Mouse (Mus musculus) neural tube, embryonic 13.5 days (tissue): ENCODE results near the gene Cx3cr1. TPM values are rescaled to one million over a fixed set of nuclear protein-coding genes. Genes with fewer than 3 reads are reported as not detected.
"Not testable (repeated sequence)": the region's sequence is repeated elsewhere in the genome, so short reads cannot be mapped to it uniquely, and the experiment has no call there.

ENCODE experiments used
- ATAC-seq: fragments of 200-750 bp; cut with Nextera tagmentation; 2 replicates; pipeline ENCODE4 v1.8.0; 2017; ENCODE audit warnings: low read depth, mild to moderate bottlenecking, moderate TSS enrichment, moderate library complexity
- H3K27ac ChIP-seq: fragments of 300-500 bp; sonication (generic); replicated peaks from 2 replicates; pipeline ENCODE4 v1.5.1; 2015; ENCODE audit warnings: moderate library complexity, mild to moderate bottlenecking, inconsistent platforms
- H3K27me3 ChIP-seq: fragments of 300-500 bp; sonication (generic); 2 replicates; pipeline ENCODE4 v1.6.1; 2015; ENCODE audit warnings: mild to moderate bottlenecking, inconsistent platforms
- H3K36me3 ChIP-seq: fragments of 300-500 bp; sonication (generic); 2 replicates; pipeline ENCODE4 v1.6.1; 2015; ENCODE audit warnings: mild to moderate bottlenecking, inconsistent platforms
- H3K4me1 ChIP-seq: fragments of 300-500 bp; sonication (generic); replicated peaks from 2 replicates; pipeline ENCODE4 v1.6.1; 2015; ENCODE audit warnings: inconsistent platforms
- H3K4me2 ChIP-seq: fragments of 300-500 bp; sonication (generic); 2 replicates; pipeline ENCODE4 v1.6.1; 2015; ENCODE audit warnings: inconsistent platforms, mild to moderate bottlenecking, moderate library complexity
- H3K4me3 ChIP-seq: fragments of 300-500 bp; sonication (generic); 2 replicates; pipeline ENCODE4 v1.5.1; 2015; ENCODE audit warnings: mild to moderate bottlenecking, inconsistent platforms
- H3K9ac ChIP-seq: fragments of 300-500 bp; sonication (generic); 2 replicates; pipeline ENCODE4 v1.6.1; 2015; ENCODE audit warnings: moderate library complexity, mild to moderate bottlenecking, inconsistent platforms
- H3K9me3 ChIP-seq: fragments of 300-500 bp; sonication (generic); 2 replicates; pipeline ENCODE4 v1.6.1; 2016; ENCODE audit warnings: inconsistent platforms
- WGBS: fragments of 180-500 bp; shearing (Covaris S2); methylation state at CpG from one replicate; pipeline ENCODE4 v1.1.7; 2015; 5-methylcytosine and 5-hydroxymethylcytosine counted together
- polyA plus RNA-seq: library from polyadenylated mRNA; unstranded; fragments of >200 nt; fragmentation: Nextera tagmentation; extraction: Ambion mirVana; gene quantifications from 2 replicates; pipeline ENCODE4 v1.2.1, GENCODE M21; 2015

The Cx3cr1 gene
- 11.4 and 11.9 TPM in 2 replicates for polyA plus RNA-seq

- Histone ChIP-seq H3K4me2 (no peak within 1 kb of the TSS), H3K36me3 (no peaks in the 10 kb centered on the region), H3K9me3 (no peaks in the 10 kb centered on the region), H3K27me3 (no peaks in the 10 kb centered on the region), H3K9ac (no peak within 1 kb of the TSS), H3K27ac (no peak within 1 kb of the TSS), H3K4me3 (no peak within 1 kb of the TSS), H3K4me1 (no peaks in the 10 kb centered on the region)
- ATAC-seq = no peak
- 87% methylated on average over 11 of the region's 11 CpGs for whole genome bisulfite sequencing
Observed at GRCm38 (mm10) chr9:120069779-120070178, at the start of gene Cx3cr1. Gene Cx3cr1 (minus strand): TSS chr9:120069879.

- no peaks in the 10 kb centered on the region for H3K4me1 ChIP-seq
- peaks cover 65% of the 10 kb centered on the region for H3K36me3 ChIP-seq
- no peaks in the 10 kb centered on the region for H3K27me3 ChIP-seq
- no peak overlapping the region for H3K27ac ChIP-seq
- H3K4me3 ChIP-seq = no peak overlapping the region
- ATAC-seq = no peak
- no peaks in the 10 kb centered on the region for H3K9me3 ChIP-seq
- H3K4me2 ChIP-seq = no peak overlapping the region
- no peak overlapping the region for H3K9ac ChIP-seq
- 90% methylated on average over 4 of the region's 4 CpGs for WGBS
Observed at GRCm38 (mm10) chr9:120118212-120118611, 48.5 kb upstream of the Cx3cr1 start.

GRCm38 (mm10) chr9:120116184-120116624 is 46.5 kb upstream of the Cx3cr1 start:
- H3K4me3 ChIP-seq = no peak overlapping the region
- H3K27me3 ChIP-seq = no peaks in the 10 kb centered on the region
- no peaks in the 10 kb centered on the region for H3K9me3 ChIP-seq
- ATAC-seq = no peak
- no peak overlapping the region for H3K27ac ChIP-seq
- H3K36me3 ChIP-seq = peaks cover 48% of the 10 kb centered on the region
- no peak overlapping the region for H3K4me2 ChIP-seq
- peaks cover 4% of the 10 kb centered on the region for H3K4me1 ChIP-seq
- 87% methylated on average over 8 of the region's 8 CpGs for WGBS
- no peak overlapping the region for H3K9ac ChIP-seq

GRCm38 (mm10) chr9:120115580-120115979 is 45.9 kb upstream of the Cx3cr1 start:
- 84% methylated on average over 5 of the region's 5 CpGs for WGBS
- H3K9me3 ChIP-seq = no peaks in the 10 kb centered on the region
- H3K27ac ChIP-seq = no peak overlapping the region
- no peak overlapping the region for H3K4me2 ChIP-seq
- H3K4me1 ChIP-seq = peaks cover 9% of the 10 kb centered on the region
- no peak overlapping the region for H3K9ac ChIP-seq
- no peak for ATAC-seq
- no peaks in the 10 kb centered on the region for H3K27me3 ChIP-seq
- H3K4me3 ChIP-seq = no peak overlapping the region
- peaks cover 42% of the 10 kb centered on the region for H3K36me3 ChIP-seq

GRCm38 (mm10) chr9:120114789-120115151 is 45.1 kb upstream of the Cx3cr1 start:
- peaks cover 9% of the 10 kb centered on the region for H3K4me1 ChIP-seq
- 89% methylated on average over 2 of the region's 2 CpGs for WGBS
- no peak overlapping the region for H3K27ac ChIP-seq
- no peak overlapping the region for H3K4me2 ChIP-seq
- H3K27me3 ChIP-seq = no peaks in the 10 kb centered on the region
- H3K9ac ChIP-seq = no peak overlapping the region
- no peaks in the 10 kb centered on the region for H3K9me3 ChIP-seq
- no peak for ATAC-seq
- no peak overlapping the region for H3K4me3 ChIP-seq
- H3K36me3 ChIP-seq = peaks cover 34% of the 10 kb centered on the region

GRCm38 (mm10) chr9:120114051-120114788 is 44.5 kb upstream of the Cx3cr1 start:
- Histone ChIP-seq H3K4me2 (no peak overlapping the region), H3K27me3 (no peaks in the 10 kb centered on the region), H3K4me3 (no peak overlapping the region), H3K9me3 (no peaks in the 10 kb centered on the region), H3K4me1 (peaks cover 9% of the 10 kb centered on the region), H3K27ac (no peak overlapping the region), H3K36me3 (peaks cover 29% of the 10 kb centered on the region), H3K9ac (0 out of 2 replicates have a peak overlapping the region, but pooled peaks have one; percentile 41)
- WGBS = 88% methylated on average over 17 of the region's 17 CpGs
- ATAC-seq = no peak

- Histone ChIP-seq H3K36me3 (peaks cover 23% of the 10 kb centered on the region), H3K9ac (no peak overlapping the region), H3K9me3 (no peaks in the 10 kb centered on the region), H3K4me1 (peaks cover 9% of the 10 kb centered on the region), H3K27me3 (no peaks in the 10 kb centered on the region), H3K27ac (no peak overlapping the region), H3K4me2 (no peak overlapping the region), H3K4me3 (no peak overlapping the region)
- 98% methylated on average over 7 of the region's 7 CpGs for WGBS
- ATAC-seq = no peak
Observed at GRCm38 (mm10) chr9:120113456-120113855, 43.8 kb upstream of the Cx3cr1 start.

GRCm38 (mm10) chr9:120112472-120112871 is 42.8 kb upstream of the Cx3cr1 start:
- H3K27ac ChIP-seq = no peak overlapping the region
- no peak overlapping the region for H3K4me3 ChIP-seq
- H3K4me1 ChIP-seq = peaks cover 9% of the 10 kb centered on the region
- ATAC-seq = no peak
- H3K27me3 ChIP-seq = no peaks in the 10 kb centered on the region
- H3K4me2 ChIP-seq = no peak overlapping the region
- H3K9ac ChIP-seq = no peak overlapping the region
- no peaks in the 10 kb centered on the region for H3K9me3 ChIP-seq
- H3K36me3 ChIP-seq = peaks cover 13% of the 10 kb centered on the region
- WGBS = 90% methylated on average over 6 of the region's 6 CpGs

GRCm38 (mm10) chr9:120111156-120111945 is 41.7 kb upstream of the Cx3cr1 start:
- WGBS = 81% methylated on average over 15 of the region's 15 CpGs
- H3K27ac ChIP-seq = peak overlapping the region; percentile 95

GRCm38 (mm10) chr9:120110211-120111018 is 40.7 kb upstream of the Cx3cr1 start, which contains the start of gene Slc25a38:
Gene Slc25a38 (plus strand): TSS chr9:120110374.
- peak within 1 kb of the TSS; percentile 95 for H3K27ac ChIP-seq
- no peaks in the 10 kb centered on the region for H3K36me3 ChIP-seq
- H3K4me1 ChIP-seq = peaks cover 9% of the 10 kb centered on the region
- WGBS = under 1% methylated on average over 62 of the region's 62 CpGs
- ATAC-seq = peak; percentile 99
- no peaks in the 10 kb centered on the region for H3K9me3 ChIP-seq
- peak within 1 kb of the TSS; percentile 70 for H3K4me2 ChIP-seq
- H3K9ac ChIP-seq = peak within 1 kb of the TSS; percentile 83
- H3K27me3 ChIP-seq = no peaks in the 10 kb centered on the region
- H3K4me3 ChIP-seq = peak within 1 kb of the TSS; percentile 85

More at GRCm38 (mm10) chr9:120111156-120111945, 41.7 kb upstream of the Cx3cr1 start:
- Histone ChIP-seq H3K9me3 (no peaks in the 10 kb centered on the region), H3K4me3 (peak overlapping the region; percentile 85), H3K4me2 (peak overlapping the region; percentile 70), H3K9ac (peak overlapping the region; percentile 83), H3K36me3 (peaks cover 2% of the 10 kb centered on the region; the same call in 1 of the 2 replicates), H3K27me3 (no peaks in the 10 kb centered on the region), H3K4me1 (peaks cover 9% of the 10 kb centered on the region)
- no peak for ATAC-seq

GRCm38 (mm10) chr9:120108953-120109352 is 39.3 kb upstream of the Cx3cr1 start:
- not testable (repeated sequence) for H3K27me3 ChIP-seq, H3K4me3 ChIP-seq, H3K9me3 ChIP-seq, ATAC-seq, H3K36me3 ChIP-seq, H3K27ac ChIP-seq, H3K4me2 ChIP-seq, H3K4me1 ChIP-seq, H3K9ac ChIP-seq
- WGBS = 93% methylated on average over 12 of the region's 12 CpGs
